Mouse (Mus musculus): ENCODE data around the gene Fmo3.

Gene Fmo3

DNA sequence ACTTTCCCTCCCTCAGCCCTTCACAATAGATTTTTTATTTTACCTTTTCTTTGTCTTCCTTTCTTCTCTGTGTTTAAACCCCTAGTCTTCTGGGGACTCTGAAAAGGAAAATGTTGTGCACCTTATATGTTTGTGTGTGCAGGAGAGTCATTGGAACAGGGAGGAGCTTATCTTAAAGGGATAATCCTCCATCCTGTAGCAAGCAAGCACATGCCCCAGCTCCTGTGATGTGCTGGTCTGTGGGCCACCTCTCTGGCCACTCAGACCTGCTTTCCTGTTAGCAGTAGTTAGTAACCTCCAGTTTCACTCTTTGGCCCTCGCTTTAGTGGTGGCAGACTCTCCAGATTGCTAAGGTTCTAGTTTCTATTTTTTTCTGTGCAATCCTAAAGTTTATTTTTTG lies at the start of gene Fmo3:
TSS of gene Fmo3 (minus strand) at position 101 of the 400 bp plus-strand sequence.
- no peak for DNase-seq

DNA sequence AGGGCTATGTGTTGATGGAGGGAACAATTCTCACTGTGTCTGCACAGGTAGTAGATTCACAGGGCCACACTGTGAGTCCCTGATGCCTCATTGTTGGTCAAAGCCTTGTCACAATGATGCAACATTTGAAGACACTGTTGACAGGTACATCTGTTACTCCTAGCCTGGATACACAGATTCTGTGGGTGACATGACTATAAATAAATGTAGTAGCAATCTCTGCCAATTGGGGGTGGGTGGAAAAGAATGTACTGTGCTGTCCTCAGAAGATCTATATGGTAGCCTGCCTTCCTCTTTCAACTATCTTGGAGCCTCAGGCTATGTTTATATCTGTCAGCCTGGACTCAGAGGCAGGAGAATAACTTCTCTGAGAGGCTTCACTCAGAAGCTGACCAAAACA lies 38.7 kb upstream of the Fmo3 start:
- DNase-seq: no peak

DNA sequence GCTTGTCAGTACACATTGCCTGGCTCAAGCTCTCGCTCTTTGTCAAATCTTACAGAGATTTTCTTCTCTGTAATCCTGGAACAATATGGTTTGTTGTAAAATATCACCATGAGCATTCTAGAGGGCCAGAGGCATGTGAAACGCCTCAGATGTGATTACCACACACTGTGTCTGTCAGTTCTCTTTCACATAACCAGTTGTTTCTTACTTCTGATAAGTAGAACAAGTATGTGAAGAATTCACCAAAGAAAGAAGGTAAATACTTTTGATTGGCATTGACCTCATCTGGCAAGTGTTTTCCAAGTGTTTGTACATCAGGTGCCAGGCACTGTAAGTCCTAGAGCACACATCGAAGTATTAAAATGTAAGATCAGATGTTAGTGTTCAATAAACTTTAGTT lies 24.9 kb upstream of the Fmo3 start:
- no peak for DNase-seq

DNA sequence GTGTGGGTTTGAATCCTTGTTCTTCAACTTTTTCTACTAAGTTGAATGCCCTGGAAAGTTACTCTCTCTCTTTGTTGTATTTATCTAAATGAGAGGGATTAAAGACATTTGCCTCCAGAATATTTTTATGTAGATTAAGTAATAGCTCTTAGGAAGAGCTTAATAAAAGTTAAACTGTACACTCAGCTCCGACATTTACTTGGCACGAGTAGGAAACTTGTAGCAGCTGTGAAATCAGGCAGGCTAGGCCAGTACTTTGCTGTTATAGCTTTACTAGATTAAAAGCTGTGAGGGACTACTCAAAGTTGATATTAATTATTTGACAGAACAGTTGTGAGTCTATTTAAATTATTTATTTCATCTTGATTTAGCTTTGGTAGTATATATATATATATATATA lies 19.2 kb upstream of the Fmo3 start:
- no peak for DNase-seq

DNA sequence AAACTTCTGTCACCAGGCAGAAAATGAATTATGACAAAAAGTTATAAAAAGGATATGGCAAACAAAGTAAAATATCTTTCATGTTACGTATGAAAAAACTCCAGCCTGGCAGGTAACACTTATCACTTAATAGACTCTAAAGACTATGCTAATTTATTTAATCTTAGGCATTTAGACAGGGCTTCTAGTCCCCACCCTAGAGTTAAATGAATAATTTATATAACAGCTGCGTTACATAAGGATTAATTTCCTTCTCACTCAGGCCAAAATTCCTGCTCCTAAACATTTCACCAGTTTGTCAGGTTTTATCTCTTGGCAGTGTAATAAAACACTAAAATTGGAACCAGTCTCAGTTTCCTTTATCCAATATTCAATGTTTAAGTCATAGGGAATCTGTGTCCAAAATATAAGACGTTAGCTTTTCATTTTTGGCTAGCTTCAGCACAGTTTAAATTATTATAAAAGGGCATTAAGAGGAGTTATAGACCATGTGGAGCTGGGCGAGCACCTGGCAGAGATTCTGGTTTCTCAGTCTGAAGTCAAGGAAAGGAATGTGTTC lies 17.0 kb upstream of the Fmo3 start:
- no peak for DNase-seq

DNA sequence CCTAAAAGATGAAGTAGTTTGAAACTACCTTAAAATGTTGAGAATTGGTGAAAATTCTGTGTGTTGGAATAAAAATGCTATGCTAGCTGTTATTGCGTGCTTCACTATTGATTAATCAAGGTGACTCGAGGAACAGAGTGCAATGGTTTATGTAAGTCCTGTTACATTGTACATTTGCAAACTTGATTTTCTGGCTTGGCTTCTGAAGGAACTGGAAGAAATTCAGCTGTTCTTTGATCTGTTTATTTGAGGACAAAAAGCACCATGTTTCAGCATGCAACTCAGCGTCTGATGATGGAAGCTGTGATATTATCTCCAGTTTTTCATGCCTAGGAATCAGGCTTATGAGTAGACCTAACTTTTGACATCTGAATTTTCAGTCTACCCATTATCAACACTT lies 3.2 kb upstream of the Fmo3 start:
- DNase-seq: no peak

DNA sequence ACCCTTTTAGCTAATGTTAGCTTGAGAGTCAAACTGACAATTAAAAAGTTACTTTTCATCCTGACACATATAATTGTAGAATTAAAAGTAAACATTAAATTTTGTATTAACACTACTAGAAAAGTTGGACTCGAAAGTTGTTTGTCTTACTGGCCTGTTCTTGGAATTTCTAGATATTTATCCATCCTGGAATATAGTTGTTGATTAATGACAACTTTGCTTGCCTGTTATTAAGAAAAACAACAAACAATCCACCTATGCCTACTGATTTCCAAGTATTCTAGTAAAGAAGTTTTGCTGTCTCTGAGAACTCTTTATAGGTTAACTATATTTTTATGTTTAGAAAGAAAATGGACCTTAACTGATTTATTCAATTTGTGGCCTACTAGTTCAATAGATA lies 2.4 kb upstream of the Fmo3 start:
- no peak for DNase-seq

DNA sequence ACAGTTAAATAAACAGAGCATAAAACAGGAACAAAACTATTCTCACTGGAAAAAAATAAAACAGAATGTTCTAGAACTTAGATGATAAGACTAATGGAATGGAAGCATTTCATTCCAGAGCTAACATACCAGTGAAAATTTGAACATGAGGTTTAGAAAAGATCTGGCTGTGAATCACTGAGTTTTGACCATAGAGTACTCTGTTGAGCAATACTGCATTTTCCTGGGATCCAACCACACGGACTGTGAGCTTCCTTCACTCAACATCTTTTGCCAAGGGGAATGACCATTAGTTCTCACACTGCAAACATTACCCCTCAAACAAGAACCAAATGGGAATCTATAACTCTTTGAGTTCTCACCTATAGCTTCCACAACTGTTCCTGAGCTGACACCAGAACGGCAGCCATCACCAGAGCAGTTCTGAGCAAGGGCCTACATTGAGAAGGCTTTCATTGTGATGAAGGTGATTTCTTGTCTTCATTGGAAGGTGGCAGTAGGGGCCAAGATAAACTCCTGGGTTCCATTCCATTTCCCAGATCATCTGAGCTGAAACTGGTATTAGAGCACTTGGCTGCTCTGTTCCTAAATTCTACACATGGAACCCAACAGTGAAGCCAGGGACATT lies 1.9 kb upstream of the Fmo3 start:
- no peak for DNase-seq

DNA sequence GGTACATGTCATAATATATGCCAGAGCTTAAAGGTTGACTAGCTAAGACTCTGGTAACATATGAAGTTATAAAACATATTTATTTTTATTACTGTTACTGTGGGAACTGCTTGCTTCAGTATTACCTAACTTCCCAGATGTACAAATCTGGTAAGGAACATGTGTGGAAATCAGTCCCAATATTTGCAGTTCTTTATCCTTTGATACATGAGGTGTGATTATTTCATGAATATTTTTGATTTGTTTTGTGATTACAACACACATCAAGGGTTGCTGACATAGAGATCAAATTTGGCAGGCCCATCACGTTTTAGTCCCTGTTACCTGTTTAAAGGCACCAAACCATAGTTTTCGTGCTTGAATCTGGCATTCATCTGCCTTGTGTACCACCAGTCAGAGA lies 20.8 kb downstream of the Fmo3 start:
- DNase-seq: no peak

DNA sequence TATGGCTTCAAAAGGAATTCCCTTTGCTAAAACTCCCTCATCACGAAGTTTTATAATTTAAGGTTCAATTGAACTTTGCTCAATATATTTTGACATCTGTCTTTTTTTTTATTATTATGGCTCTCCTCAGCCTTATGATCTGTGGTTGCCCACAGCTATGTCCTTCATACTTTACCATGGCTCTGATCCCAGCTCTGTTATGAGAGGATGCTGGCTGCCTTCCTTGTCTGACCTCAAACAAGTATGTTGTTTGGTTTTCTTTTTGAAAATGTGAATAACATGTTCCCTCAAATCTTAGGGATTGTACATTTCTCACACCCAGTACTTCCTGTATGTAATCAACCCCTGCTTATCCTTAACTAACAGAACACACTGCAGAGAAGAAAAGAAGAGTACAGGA lies 26.9 kb downstream of the Fmo3 start:
- DNase-seq: no peak

DNA sequence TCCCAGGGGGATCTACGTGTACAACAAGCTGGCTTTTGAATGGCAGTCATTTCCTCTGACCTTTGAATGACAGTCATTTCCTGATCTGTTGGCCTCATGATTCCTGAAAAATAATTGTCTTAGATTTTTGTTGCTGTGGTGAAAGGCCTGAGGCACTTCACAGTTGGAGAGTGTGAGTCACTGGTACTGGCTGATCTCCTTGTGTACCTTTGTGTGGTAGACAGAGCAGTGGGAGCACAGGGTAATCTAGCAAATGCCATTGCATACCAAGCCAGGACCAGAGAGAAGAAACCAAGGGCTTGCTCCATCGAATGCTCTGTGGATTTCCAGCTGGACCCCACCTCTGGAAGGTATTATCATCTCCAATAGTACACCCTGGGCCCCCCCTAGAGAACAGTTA lies 31.2 kb downstream of the Fmo3 start:
- no peak for DNase-seq

DNA sequence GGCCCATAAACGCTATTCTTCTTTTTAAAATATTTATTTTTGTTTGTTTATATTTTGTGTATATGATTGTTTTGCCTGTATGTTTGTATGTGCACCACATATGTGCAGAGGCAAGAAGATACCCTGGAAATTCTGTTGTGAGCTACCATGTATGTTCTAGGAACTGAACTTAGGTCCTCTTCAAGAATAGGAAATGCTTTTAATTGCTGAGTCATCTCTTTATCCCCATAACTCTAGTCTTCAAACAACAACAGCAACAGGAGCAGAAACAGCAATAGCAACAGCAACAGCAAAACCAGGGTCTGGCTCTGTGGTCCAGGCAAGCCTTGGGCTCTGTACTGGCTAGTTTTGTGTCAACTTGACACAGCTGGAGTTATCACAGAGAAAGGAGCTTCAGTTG lies 34.6 kb downstream of the Fmo3 start:
- no peak for DNase-seq

DNA sequence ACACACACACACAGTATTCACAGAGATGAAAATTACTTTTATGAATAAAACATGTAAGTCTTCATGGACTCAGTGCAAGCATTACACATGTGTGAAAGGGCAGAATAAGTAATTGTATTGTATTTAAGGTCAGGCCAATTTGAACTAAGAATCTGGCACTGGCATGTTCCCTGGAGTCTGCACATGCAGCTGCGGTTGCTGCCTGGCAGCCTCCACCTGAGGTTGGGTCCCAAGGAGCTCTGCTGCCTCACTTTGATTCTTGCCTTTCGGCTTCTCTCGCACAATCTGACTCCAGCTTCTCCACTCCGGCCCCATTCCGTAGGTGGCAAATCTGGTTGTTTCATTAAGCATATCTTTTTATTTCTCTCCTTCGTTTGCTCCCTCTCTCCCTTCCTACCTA lies 36.4 kb downstream of the Fmo3 start:
- DNase-seq: no peak

DNA sequence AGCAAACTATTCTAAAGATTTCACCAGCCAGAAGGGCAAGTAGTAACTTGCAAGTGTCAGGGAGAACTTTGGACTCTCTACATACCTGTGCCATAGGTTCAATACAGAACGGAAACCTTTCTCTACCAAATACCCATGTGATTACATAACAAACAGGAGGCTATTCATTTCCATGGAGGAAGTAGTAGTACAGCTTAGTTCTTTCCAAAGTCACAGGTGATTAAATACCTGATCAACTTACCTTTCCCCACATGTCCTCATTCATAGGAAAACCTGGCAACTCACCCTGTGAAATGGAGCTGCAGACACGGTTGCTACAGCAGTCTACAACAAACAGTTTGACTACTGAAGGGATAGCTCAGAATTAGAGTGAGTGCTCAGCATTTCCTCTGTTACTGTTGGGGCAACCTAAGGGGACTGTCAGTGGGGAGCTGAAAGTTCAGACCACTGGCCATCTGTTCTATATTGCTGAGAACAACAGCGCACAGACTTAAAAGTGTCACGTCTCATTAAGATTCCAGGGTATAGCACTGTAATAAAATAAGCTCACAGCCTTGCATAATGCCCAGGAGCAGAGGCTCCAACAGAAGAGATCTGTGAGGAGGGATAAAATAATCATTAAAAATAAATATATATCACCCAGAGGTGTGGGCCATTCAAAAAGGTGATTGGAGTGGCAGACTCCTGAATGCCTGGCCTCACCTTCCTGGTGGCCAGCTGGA lies 37.3 kb downstream of the Fmo3 start:
- no peak for DNase-seq

DNA sequence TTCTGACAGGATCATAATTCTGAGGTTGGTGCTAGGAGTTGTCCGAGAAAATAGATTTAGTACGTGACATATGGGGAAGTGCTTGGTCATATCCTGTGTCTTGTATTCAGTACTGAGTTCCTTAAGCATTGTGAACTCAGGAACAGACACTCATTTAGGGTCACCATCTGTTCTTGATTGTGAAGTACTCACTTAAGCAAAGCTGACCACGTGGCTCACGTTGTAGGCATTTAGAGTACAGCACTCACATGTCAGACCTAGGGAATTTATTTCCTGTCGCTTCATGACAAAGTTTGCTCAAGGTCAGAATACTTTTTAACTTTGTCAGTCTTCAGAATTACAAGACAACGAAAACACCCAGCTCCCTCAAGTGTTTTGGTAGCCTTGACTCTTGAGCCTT lies 40.6 kb downstream of the Fmo3 start:
- no peak for DNase-seq

DNA sequence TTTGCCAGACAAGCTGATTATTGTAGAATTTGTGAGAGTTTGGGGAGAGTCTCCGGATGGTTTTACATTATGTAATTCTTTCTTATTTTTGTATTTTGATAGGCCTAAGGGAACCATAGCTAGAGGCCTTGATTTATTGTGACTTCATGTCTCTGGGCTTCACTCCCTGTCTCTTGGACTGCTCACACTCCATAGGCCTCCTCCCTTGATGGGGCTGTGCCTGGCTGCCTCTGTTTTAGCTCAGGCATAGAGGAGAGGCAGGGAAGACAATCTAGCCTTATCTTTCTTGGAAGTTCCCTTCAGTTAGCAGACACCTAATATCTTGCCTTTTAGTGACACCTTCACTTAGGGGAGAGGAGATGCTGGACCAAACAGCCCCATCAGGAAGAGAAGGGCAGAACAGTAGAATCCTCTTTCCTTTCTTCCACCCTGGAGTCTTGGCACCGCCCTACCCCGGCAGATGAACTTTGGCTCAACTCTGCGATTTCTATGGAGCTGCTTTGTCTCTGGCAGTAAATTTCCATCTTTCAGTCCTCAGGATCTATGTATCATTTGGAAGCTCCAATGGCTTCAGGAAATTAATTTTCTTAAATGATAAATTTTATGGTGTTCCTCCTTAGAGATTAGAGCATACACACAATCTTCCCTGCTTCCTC lies 45.5 kb downstream of the Fmo3 start:
- DNase-seq: no peak

DNA sequence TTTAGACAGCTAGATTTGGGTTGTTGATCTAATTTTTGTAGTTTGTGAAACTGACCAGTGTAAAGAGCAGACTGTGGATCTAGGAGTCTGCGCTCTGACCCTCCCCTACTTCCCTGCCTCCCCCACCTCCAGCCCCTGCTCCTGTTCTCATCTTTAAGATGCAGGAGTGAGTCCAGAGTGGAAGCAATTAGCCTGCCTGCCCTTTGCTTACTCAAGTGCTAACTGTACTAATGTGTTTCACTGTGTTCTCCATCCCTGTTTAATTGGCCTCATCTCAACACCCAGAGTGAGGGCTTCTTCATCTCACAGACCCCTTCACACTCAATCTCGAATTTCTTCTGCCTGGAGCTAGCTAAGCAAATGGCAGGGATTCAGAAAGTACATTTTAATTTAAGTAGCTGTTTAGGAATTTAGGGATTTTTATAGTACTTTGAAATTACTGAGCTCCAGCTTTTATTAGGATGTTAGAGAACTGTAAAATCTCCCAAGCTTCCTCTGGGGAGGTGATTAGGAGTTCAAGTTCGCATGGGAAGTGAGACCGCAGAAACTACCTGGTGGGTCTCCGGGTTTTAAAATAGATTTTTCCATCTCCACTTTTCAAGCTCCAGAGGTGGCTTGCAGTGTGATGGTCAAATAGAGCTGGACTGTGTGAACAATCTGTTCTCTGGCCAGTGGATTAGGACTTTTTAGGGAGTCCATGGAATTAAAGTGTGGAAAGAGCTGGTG lies 46.2 kb downstream of the Fmo3 start:
- no peak for DNase-seq

DNA sequence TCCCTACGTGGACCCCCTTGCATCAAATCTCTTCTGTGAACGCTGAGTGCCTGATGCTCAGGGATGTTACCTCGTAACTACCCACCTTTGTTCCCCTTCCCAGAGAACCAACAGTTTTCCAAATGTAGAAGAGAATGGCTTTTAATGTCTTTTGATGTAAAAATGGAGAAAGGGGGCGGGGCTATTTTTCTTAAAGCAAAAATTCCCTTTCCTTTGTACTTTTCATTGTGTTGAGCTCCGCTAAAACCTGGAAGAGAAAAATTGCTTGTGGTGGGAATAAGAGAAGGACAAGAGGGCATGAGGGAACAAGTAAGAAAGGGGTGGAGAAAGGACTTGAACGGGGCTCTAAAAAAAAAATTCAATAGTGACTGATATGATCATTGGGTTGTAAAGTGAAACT lies 46.9 kb downstream of the Fmo3 start, which contains the start of gene Fmo6:
TSS of gene Fmo6 (minus strand) at position 101 of the 400 bp plus-strand sequence.
- DNase-seq: no peak

DNA sequence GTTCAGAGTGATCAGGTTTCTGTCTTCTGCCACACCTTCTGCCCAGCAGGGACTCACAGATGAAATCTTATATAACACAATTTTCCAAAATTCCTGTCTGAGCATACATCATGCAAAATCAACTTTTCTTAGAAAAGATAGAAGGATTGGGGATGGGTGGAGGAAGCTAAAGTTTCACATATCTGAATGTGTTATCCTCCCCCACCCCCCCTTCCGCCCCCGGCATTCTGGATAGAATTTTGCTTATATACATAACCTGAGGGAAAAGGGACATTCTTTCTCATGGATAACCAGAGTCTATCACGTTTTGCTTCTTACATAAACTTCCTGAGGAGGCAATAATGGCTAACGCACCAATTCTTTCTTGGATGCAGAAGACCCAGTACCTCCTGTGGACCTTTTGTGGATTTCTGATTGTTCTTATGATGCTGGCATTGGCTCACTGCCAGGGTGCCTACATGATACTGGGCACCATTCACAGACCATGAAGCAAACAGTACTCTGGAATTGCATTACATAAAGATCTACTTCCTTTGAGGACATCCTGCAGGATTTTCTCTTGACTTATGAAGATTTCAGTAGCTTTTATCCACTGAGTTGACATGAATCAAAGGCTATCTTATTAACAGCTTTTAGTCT lies 49.8 kb downstream of the Fmo3 start:
- DNase-seq: no peak

DNA sequence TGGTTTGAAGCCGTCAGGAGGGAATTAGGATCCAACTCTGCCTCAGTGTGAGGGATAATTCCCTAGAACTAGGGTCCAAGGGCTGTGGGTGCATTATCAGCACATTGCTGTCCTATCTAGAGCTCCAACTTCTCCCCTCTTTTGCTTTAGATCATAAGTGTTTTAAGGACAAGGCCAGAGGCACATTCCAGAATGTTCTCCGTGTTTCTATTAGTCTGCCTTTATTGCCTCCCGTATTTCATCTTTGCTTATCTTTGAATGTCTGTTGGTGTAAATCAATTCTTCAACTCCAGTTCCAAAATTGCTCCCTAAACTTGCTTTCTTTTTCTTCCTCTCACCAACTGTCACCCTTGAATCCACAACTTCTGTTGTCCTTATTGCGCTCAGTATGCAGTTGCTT lies 51.9 kb downstream of the Fmo3 start:
- DNase-seq: no peak

DNA sequence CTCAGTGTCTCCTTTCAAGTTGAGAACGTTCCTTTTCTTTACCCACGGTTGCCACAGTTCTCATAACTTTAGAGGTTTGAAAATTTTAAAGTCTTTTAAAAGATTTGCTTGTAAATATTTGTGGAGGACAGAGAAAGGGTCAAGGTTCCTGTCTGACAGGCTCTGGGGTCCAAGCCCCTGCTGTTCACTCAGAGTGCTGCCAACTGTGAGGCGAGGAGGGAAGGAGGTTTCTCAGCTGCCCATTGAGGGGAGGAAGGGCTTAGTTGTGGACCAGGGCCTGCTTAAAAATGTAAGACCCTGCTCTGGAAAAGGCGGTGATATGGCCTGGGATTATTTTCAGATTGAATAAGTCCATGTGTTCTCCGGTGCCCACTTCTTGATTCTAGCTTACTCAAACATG lies 52.4 kb downstream of the Fmo3 start:
- DNase-seq: no peak

DNA sequence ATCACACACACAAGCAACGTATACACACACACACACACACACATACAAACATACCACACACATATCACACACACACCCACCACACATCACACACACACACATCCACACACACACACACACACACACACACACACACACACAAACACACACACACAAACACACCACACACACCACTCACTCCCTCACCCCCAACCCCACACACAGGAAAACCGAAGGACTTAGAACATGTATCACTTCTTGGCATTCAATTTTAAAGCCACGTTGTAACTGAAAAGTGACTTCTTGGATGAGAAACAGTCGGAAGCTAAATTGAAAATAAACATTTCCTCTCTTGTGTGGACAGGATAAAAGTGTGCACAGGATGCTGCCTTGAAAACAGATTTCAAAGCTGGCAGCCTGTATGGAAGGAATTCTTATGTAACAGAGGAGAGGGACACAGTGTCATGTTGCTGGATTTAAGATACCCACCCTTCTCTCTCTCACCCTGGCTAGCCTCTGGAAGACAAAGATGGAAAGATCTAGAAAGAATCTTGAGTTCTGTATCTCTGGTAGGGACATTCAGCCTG lies 52.9 kb downstream of the Fmo3 start:
- no peak for DNase-seq

DNA sequence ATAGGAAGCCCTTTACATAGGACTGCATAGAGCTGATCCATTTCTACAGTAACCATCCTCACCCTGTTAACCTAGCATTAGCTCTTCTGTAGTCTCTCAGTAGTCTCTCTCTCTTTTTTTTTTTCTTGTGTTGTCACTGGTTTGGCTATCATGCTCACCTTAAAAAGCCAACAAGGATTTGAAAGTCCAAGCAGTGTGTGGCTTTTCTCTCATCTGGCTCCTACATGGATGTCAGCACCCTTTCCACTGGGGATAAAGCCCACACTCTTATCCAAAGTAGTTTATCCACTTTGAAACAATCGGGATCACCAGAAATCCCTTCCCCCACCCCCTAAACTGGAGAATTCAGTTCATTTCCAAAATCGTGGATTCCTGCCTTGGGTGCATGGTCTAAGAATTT lies 53.7 kb downstream of the Fmo3 start:
- DNase-seq: no peak

Data from thymus, postnatal 25 days (tissue).